Mouse (Mus musculus): ENCODE measurements around the gene Col26a1.

The Col26a1 gene

GRCm38 (mm10) chr5:136882788-136883439 lies at the start of gene Col26a1:
Gene Col26a1 (minus strand): TSS chr5:136883209.
- no peak for DNase-seq

GRCm38 (mm10) chr5:136931896-136932295 lies 48.9 kb upstream of the Col26a1 start:
- DNase-seq: no peak

- DNase-seq: peak; percentile 92
Observed at GRCm38 (mm10) chr5:136929073-136929472, 46.1 kb upstream of the Col26a1 start.

GRCm38 (mm10) chr5:136923751-136924478 lies 40.9 kb upstream of the Col26a1 start:
- no peak for DNase-seq

GRCm38 (mm10) chr5:136922830-136923229 lies 39.8 kb upstream of the Col26a1 start:
- DNase-seq: no peak

GRCm38 (mm10) chr5:136919546-136920301 lies 36.7 kb upstream of the Col26a1 start:
- DNase-seq: no peak

GRCm38 (mm10) chr5:136918655-136919472 lies 35.9 kb upstream of the Col26a1 start:
- peak; percentile 85 for DNase-seq

- DNase-seq: no peak
Observed at GRCm38 (mm10) chr5:136917613-136918242, 34.7 kb upstream of the Col26a1 start.

- DNase-seq: no peak
Observed at GRCm38 (mm10) chr5:136914183-136914582, 31.2 kb upstream of the Col26a1 start.

- DNase-seq: peak; percentile 96
Observed at GRCm38 (mm10) chr5:136907991-136908857, 25.2 kb upstream of the Col26a1 start, which contains the start of gene Ift22. Gene Ift22 (plus strand): TSS chr5:136908150.

- no peak for DNase-seq
Observed at GRCm38 (mm10) chr5:136907587-136907986, 24.6 kb upstream of the Col26a1 start.

- peak; percentile 54 for DNase-seq
Observed at GRCm38 (mm10) chr5:136905630-136906029, 22.6 kb upstream of the Col26a1 start.

GRCm38 (mm10) chr5:136904621-136905020 lies 21.6 kb upstream of the Col26a1 start:
- DNase-seq: no peak

- DNase-seq: no peak
Observed at GRCm38 (mm10) chr5:136895529-136895963, 12.5 kb upstream of the Col26a1 start.

GRCm38 (mm10) chr5:136894840-136895528 lies 12.0 kb upstream of the Col26a1 start:
- no peak for DNase-seq

GRCm38 (mm10) chr5:136888539-136889355 lies 5.7 kb upstream of the Col26a1 start:
- no peak for DNase-seq

GRCm38 (mm10) chr5:136886957-136887356 lies 3.9 kb upstream of the Col26a1 start:
- no peak for DNase-seq

GRCm38 (mm10) chr5:136882055-136882787 lies 788 bp downstream of the Col26a1 start:
- no peak for DNase-seq

Measured in lung, postnatal 36 days (tissue).